Mouse (Mus musculus) thymus, postnatal 0 days (tissue): ENCODE measurements around the gene Itga10. TPM values are rescaled to one million over a fixed set of nuclear protein-coding genes. Genes with fewer than 3 reads are reported as not detected.

ENCODE experiments used
- polyA plus RNA-seq: library from polyadenylated mRNA; unstranded; fragments of >200 nt; fragmentation: Nextera tagmentation; extraction: Ambion mirVana; gene quantifications from 2 replicates; pipeline ENCODE4 v1.2.1, GENCODE M21; 2015

Itga10 gene
- polyA plus RNA-seq, 1 experiment from 2014 or later = 0.31 TPM

Other genes starting within 250 kb of the Itga10 start
- gene BC107364, start 193.3 kb upstream of the Itga10 start, polyA plus RNA-seq = 0.46 and 0.55 TPM in 2 replicates
- gene Hfe2, start 120.4 kb upstream of the Itga10 start, polyA plus RNA-seq = 0.13 and 0.18 TPM in 2 replicates
- gene Txnip, start 87.6 kb upstream of the Itga10 start, polyA plus RNA-seq = 260 TPM in 2 replicates
- gene Gm16253, start 68.6 kb upstream of the Itga10 start, polyA plus RNA-seq = 0.42 and 0.46 TPM in 2 replicates
- gene Polr3gl, start 51.4 kb upstream of the Itga10 start, polyA plus RNA-seq = 25.8 and 28.8 TPM in 2 replicates
- 0.07 and 0.09 TPM in 2 replicates for gene Ankrd34a, start 48.9 kb upstream of the Itga10 start, polyA plus RNA-seq
- 1.7 TPM in 2 replicates for gene Lix1l, start 44.4 kb upstream of the Itga10 start, polyA plus RNA-seq
- gene Rbm8a, start 15.7 kb upstream of the Itga10 start, polyA plus RNA-seq = 146 and 155 TPM in 2 replicates
- gene Pex11b, start 10.2 kb upstream of the Itga10 start, polyA plus RNA-seq = 50.0 and 52.6 TPM in 2 replicates
- gene Gm42957, start 10.1 kb upstream of the Itga10 start, polyA plus RNA-seq = not detected in 2 replicates
- 1.5 and 1.9 TPM in 2 replicates for gene Ankrd35, start 24.5 kb downstream of the Itga10 start, polyA plus RNA-seq
- 11.9 and 12.3 TPM in 2 replicates for gene Pias3, start 50.8 kb downstream of the Itga10 start, polyA plus RNA-seq
- 19.5 and 20.7 TPM in 2 replicates for gene Nudt17, start 63.0 kb downstream of the Itga10 start, polyA plus RNA-seq
- 31.8 and 34.5 TPM in 2 replicates for gene Polr3c, start 82.0 kb downstream of the Itga10 start, polyA plus RNA-seq
- gene Rnf115, start 82.1 kb downstream of the Itga10 start, polyA plus RNA-seq = 65.9 and 73.2 TPM in 2 replicates
- 1.2 and 1.4 TPM in 2 replicates for gene Pdzk1, start 183.7 kb downstream of the Itga10 start, polyA plus RNA-seq
- 26.3 and 29.8 TPM in 2 replicates for gene Cd160, start 183.8 kb downstream of the Itga10 start, polyA plus RNA-seq